Mouse (Mus musculus): ENCODE measurements around the gene Vkorc1l1.

DNA sequence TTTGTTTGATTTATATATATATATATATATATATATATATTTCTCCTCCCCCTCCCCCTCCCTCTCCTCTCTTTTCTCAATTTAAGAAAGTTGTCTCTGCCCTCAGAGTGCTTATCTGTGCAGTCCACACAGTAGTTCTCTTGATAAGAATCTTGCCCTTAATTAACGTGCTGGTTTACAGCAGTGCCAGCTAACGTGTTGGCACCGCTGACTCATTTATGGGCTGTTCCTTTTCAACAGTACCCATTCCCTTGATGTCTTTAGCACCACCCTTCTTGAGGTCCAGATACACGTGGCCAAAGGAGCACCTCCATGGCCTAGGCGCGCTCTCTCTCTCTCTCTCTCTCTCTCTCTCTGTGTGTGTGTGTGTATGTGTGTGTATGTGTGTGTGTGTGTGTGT is 14.0 kb downstream of the Vkorc1l1 start:
- no peak for TF ChIP-seq CTCF (IDR thresholded peaks at IDR 0.05; ENCODE audit: low read depth)
- TF ChIP-seq EP300 (optimal IDR thresholded peaks at IDR 0.05): no peak
